Mouse (Mus musculus) gastrocnemius, postnatal 10 days (tissue): Measurements from ENCODE around the gene AC161166.1. TPM values are rescaled to one million over a fixed set of nuclear protein-coding genes. Genes with fewer than 3 reads are reported as not detected.

Experiments
- DNase-seq: peaks from one replicate; pipeline ENCODE4 v3.0.0; 2021; ENCODE audit warnings: mixed read lengths
- long read RNA-seq, 2 experiments: library from polyadenylated mRNA; stranded (forward); transcript quantifications; one replicate each; pipeline ENCODE4 v2.0.0; 2021
- total RNA-seq, 2 experiments: library from RNA; stranded (reverse); gene quantifications; 2 replicates each; pipeline ENCODE4 v1.2.3; 2021

The AC161166.1 gene
- total RNA-seq, result not detected
- long read RNA-seq, experiment 1, result 0 reads
- long read RNA-seq, experiment 2, result 0 reads

- DNase-seq, result no peak
These were observed at the start of gene AC161166.1 for GRCm38 (mm10) chr7:24512355-24512754. AC161166.1 (minus strand) TSS chr7:24512455.

DNA sequence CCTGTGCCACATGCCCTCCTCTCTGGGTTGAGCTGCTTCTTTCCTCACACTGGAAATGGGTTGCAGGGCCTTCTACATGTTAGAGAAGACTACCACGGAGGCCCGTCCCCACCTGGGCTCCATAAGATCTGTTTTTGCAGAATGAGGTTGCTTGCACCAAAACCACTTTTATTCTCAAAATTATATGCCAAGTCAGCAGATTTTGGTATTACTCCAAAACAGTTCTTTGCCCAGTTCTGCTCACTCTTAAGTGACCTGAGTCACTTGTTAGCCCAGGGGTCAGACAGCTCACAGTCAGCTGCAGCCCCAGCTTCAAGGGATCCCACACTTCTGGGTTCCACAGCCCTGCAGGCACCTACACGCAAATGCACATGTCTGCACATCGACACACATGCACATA lies 49.2 kb upstream of the AC161166.1 start:
- no peak for DNase-seq

DNA sequence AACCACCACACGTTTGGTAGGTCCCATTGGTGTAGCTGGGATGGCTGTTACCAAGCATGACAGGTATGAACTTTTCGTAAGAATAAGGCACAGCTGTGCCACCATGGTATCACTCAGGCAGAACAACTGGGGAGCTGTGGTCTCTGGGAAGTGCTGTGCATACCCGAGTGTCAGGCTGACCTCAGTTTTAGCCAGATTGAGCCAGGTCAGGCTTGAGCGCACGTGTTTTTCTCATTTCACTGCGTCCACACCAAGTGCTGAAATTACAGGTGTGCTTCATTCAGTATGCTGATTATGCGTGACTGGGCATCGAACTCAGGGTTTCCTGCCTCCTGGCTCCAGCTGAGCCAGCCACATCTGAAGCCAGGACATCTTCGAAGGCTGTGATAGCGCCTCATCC lies 43.5 kb upstream of the AC161166.1 start:
- DNase-seq, result no peak

DNA sequence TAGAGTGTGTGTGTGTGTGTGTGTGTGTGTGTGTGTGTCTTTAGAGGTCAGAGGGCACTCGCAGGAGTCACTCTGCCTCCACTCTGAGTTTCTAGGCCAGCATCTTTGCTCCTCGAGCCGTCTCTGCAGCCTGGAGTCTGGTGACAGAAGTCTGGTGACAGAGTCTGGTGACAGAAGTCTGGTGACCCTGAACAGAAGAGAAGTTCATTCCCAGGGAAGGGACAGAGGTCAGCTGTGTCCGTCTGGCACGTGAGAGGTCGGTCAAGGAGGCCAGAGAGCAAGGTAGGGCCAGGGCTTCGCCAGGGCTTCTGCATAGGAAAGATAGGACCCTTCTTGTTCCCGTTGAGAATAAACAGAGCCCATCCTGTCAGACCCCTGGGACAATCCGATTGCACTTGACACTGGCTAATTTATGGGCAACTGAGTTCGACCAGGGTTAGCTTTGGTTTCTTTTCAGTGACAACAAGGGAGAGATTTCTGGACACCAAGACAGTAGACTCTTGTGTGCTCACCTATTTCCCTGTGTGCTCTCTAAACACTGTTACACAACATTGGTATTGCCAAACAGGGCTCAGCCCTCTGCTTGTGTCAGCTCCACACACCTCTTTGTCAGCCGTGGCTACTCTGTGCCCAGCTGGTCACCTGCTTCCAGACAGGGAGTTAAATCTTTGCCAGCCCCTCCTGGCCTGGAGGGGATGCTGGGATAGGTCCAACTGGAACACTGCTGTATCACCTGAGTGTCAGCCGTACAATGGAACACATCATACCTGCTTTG lies 39.9 kb upstream of the AC161166.1 start:
- DNase-seq, result no peak

- DNase-seq, result no peak
These were observed 35.3 kb upstream of the AC161166.1 start for GRCm38 (mm10) chr7:24547534-24548036.

GRCm38 (mm10) chr7:24546634-24547389 lies 34.6 kb upstream of the AC161166.1 start:
- peak; percentile 99 for DNase-seq

DNA sequence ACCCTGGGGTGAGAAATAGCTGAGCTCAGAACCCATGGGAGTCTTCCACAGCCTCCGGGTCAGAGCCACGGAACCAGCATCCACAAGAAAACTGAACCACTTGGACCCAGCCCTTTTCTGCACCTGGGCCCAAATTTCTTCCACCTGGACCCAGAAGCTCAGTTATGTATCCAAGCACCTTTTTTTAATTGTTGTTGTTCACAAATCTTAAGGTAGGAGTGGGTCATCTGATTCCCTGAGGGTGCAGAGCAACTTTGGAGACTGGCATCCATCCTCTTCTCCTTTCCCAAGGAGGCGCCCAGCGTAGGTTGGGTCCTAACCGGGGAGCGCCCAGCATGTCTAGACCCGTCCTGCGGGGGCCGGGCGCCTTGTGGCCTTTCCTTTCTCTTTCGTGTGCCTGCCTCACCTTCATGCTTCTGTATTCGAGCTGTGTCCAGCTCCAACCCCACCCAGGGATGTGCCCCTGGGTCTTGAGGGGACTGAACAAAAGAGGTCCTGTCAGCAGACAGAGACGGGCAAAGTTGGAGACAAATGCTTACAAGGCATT lies 33.9 kb upstream of the AC161166.1 start, which contains the start of the genes Pinlyp and Xrcc1:
Gene Pinlyp (minus strand): TSS at position 51 of the 547 bp plus-strand sequence.
Gene Xrcc1 (plus strand): TSS at position 222 of the 547 bp plus-strand sequence.
- DNase-seq, result peak; percentile 15

- DNase-seq, result no peak
These were observed 32.3 kb upstream of the AC161166.1 start for GRCm38 (mm10) chr7:24544506-24544905.

- DNase-seq, result no peak
These were observed 27.4 kb upstream of the AC161166.1 start for GRCm38 (mm10) chr7:24539686-24540085.

- no peak for DNase-seq
These were observed 26.4 kb upstream of the AC161166.1 start for GRCm38 (mm10) chr7:24538701-24539100.

DNA sequence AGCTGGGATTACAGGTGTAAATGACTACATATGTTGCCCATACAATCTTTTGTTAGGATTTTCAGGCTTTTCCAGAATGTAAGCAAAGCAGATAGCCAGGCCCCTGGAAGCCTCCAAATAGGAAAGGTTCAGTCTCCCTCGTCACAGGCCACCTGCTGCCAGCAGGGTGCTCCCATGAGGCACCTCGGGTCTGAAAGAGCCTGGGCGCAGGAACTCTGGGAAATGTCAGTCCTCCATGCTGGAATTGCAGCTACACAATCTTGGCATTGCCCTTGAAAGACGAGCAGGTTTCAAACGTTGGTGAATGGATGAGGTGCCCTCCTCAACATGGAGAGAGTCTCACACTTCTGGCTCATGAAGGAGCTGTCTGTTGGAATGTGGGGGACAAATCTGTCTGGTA lies 25.9 kb upstream of the AC161166.1 start:
- no peak for DNase-seq

GRCm38 (mm10) chr7:24537591-24537990 lies 25.3 kb upstream of the AC161166.1 start:
- DNase-seq, result peak; percentile 36

GRCm38 (mm10) chr7:24537081-24537480 lies 24.8 kb upstream of the AC161166.1 start:
- no peak for DNase-seq

DNA sequence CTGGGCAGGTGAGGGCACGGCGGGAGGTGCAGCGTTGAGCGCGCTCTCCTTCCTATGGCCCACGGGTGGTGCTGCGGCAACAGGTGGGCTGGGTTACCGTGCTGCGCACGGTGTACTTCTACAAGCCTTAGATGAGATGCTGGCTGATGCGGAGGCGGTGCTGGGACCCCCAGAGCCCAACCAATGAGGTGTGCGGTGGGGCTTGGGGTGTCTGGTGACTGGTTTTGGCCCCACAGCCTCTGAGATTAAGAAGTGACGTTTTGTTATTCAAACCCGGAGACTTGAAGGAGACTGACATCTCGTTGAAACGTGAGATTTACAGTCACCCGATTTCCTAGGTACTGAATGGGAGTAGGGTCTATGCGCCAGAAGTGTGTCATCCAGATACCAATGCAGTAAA lies 22.0 kb upstream of the AC161166.1 start:
- no peak for DNase-seq

- no peak for DNase-seq
These were observed 21.6 kb upstream of the AC161166.1 start for GRCm38 (mm10) chr7:24533806-24534205.

DNA sequence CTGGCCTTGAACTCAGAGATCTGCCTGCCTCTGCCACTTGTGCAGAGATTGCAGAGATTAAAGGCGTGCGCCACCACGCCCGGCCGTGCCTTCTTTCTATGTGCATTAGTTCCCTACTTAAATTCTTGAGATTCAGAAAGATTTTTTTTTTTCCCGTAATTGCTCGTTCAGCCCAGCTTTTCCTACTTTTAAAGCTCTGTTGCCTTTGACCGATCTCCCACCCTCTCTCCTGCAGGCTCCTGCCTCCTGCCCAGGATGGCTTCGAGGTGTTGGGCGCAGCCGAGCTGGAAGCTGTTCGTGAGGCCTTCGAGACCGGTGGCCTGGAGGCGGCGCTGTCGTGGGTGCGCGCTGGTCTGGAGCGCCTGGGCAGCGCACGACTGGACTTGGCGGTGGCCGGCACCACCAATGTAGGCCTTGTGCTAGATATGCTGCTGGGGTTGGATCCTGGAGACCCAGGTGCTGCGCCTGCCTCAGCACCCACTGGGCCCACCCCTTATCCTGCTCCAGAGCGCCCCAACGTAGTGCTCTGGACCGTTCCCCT lies 20.8 kb upstream of the AC161166.1 start:
- DNase-seq, result no peak

DNA sequence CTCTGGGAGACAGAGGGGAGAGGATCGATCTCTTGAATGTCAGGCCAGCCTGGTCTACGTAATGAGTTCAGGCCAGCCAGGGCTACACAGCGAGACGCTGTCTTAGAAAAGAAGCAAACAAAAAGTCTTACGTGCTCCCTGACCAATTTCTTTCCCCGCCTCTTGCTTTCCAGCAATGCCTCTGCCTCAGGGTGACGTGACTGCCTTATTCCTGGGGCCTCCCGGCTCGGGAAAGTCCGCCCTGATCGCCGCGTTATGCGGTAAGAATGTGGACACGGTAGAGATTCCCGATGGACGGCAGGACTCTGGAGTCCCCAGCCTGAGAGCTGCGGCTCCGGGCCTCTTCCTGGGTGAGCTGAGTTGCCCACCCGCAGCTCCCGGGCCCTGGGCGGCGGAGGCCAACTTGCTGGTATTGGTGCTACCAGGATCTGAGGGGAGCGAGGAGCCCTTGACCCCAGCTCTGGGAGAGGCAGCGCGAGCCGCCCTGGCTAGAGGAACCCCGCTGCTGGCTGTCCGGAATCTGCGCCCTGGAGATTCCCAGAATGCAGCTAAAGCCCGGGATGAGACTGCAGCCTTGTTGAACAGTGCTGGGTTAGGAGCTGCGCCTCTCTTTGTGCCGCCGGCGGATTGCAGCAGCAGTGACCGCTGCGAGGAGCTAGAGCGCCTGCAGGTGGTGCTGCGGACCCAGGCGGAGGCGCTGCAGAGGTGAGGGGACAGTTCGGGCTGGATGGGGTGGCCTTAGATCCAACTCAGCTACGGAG lies 19.1 kb upstream of the AC161166.1 start:
- peak; percentile 74 for DNase-seq

- peak; percentile 99 for DNase-seq
These were observed 18.0 kb upstream of the AC161166.1 start, which contains the start of gene Irgq for GRCm38 (mm10) chr7:24530062-24530931. Irgq (plus strand) TSS chr7:24530689.

DNA sequence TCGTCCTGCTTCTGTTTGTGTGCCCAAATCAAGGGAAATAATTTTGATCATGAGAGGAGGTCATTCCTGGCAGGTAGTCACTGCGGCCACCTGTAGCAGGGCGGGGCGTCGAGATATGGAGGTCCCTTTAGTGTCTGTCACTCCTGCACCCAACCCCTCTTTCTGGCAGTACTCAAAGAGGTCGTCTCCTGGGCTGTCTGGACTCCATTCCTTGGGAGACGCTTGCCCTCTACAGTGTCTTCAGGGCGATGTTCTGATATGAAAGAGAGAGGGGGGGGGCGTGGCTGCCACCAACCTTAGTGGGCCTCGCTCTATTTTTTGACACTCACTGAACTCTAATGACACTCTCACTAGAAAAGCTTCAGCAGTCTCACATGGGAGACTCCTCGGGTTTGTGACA lies 17.3 kb upstream of the AC161166.1 start:
- DNase-seq, result no peak

GRCm38 (mm10) chr7:24528861-24529260 lies 16.6 kb upstream of the AC161166.1 start:
- DNase-seq, result no peak
